Mouse (Mus musculus): ENCODE measurements at regions not wholly inside any gene's neighbourhood (a gene's known extent, or its start where the extent isn't known, plus 50 kb on each side); places are given as distances from the start of the nearest gene placed in this dataset.

- no peak overlapping the region for H3K4me2 ChIP-seq (ENCODE audit: low read length)
- H3K4me3 ChIP-seq (ENCODE audit: low read depth, low read length) = no peak overlapping the region
- no peaks in the 10 kb centered on the region for H3K27me3 ChIP-seq (replicated peaks; ENCODE audit: control insufficient read depth, insufficient read depth, low read length)
- H3K36me3 ChIP-seq (ENCODE audit: control insufficient read depth, insufficient read depth, low read length) = no peaks in the 10 kb centered on the region
- WGBS = 50% methylated on average over 5 of the region's 5 CpGs
- DNase-seq (ENCODE audit: low spot score) (no peak), ATAC-seq (replicated peaks; ENCODE audit: low FRiP score, low TSS enrichment, low read depth) (no peak)
- no peaks in the 10 kb centered on the region for H3K9me3 ChIP-seq (ENCODE audit: control insufficient read depth, low read length)
- H3K4me1 ChIP-seq (replicated peaks; ENCODE audit: control insufficient read depth, insufficient read depth, low read length) = no peaks in the 10 kb centered on the region
- H3K9ac ChIP-seq (ENCODE audit: low read length) = no peak overlapping the region
- H3K27ac ChIP-seq (ENCODE audit: low read depth) = no peak overlapping the region
Observed at GRCm38 (mm10) chr9:47909051-47909450, 252.8 kb upstream of the Nxpe4 start.

- Histone ChIP-seq H3K27ac (ENCODE audit: low read depth) (no peak overlapping the region), H3K9ac (ENCODE audit: low read length) (no peak overlapping the region), H3K4me3 (ENCODE audit: low read depth, low read length) (no peak overlapping the region), H3K27me3 (replicated peaks; ENCODE audit: control insufficient read depth, insufficient read depth, low read length) (no peaks in the 10 kb centered on the region), H3K4me1 (replicated peaks; ENCODE audit: control insufficient read depth, insufficient read depth, low read length) (no peaks in the 10 kb centered on the region), H3K9me3 (ENCODE audit: control insufficient read depth, low read length) (no peaks in the 10 kb centered on the region), H3K36me3 (ENCODE audit: control insufficient read depth, insufficient read depth, low read length) (no peaks in the 10 kb centered on the region), H3K4me2 (ENCODE audit: low read length) (no peak overlapping the region)
- DNase-seq (ENCODE audit: low spot score) (no peak), ATAC-seq (replicated peaks; ENCODE audit: low FRiP score, low TSS enrichment, low read depth) (no peak)
- WGBS = 30% methylated on average over 6 of the region's 6 CpGs
Observed at GRCm38 (mm10) chr9:47910501-47910906, 251.3 kb upstream of the Nxpe4 start.

DNA sequence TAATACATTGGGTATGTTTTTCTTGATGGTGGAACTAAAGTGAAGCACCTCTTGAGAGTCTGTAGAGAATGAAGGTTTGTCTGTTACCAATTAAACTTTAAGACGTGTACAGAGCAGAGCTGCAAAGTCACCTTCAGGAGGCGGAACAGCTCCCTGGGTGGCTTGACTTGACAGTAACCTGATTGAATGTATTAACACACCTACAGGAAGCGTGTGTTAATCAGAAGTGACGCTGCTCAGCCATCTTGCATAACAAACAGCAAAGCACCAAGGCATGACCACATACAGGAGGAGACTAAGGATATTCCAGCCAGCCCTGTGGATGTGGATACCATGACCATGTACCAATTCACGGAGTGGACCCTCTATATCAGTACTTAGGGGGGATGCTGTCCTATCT, 249.0 kb upstream of the Nxpe4 start:
- no peak overlapping the region for H3K27ac ChIP-seq (ENCODE audit: low read depth)
- ATAC-seq (replicated peaks; ENCODE audit: low FRiP score, low TSS enrichment, low read depth) (no peak), DNase-seq (ENCODE audit: low spot score) (no peak)
- no peaks in the 10 kb centered on the region for H3K36me3 ChIP-seq (ENCODE audit: control insufficient read depth, insufficient read depth, low read length)
- no peaks in the 10 kb centered on the region for H3K27me3 ChIP-seq (replicated peaks; ENCODE audit: control insufficient read depth, insufficient read depth, low read length)
- 74% methylated on average over 5 of the region's 5 CpGs for WGBS
- no peak overlapping the region for H3K9ac ChIP-seq (ENCODE audit: low read length)
- no peak overlapping the region for H3K4me3 ChIP-seq (ENCODE audit: low read depth, low read length)
- H3K9me3 ChIP-seq (ENCODE audit: control insufficient read depth, low read length) = no peaks in the 10 kb centered on the region
- no peaks in the 10 kb centered on the region for H3K4me1 ChIP-seq (replicated peaks; ENCODE audit: control insufficient read depth, insufficient read depth, low read length)
- H3K4me2 ChIP-seq (ENCODE audit: low read length) = no peak overlapping the region

DNA sequence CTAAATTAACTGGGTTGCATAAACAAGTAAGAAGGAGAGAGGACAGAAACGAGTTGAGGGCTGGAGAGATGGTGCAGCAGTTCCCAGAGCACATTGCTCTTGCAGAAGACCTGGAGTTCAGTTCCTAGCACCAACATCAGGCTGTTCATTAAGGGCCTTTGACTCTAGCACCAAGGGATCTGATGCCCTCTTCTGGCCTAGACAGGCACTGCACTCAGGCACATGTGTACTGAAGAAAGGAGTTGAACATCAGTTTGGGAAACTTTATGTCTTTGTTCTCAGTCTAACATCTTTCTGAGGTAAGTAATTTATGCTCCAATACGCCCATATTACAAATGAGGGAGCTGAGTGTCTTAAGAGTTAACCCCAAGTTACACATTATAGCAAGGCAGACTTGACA, 226.5 kb upstream of the Nxpe4 start:
- no peaks in the 10 kb centered on the region for H3K27me3 ChIP-seq (replicated peaks; ENCODE audit: control insufficient read depth, insufficient read depth, low read length)
- H3K4me1 ChIP-seq (replicated peaks; ENCODE audit: control insufficient read depth, insufficient read depth, low read length) = no peaks in the 10 kb centered on the region; the same call in 1 of the 2 replicates
- no peak overlapping the region for H3K9ac ChIP-seq (ENCODE audit: low read length)
- no peaks in the 10 kb centered on the region for H3K36me3 ChIP-seq (ENCODE audit: control insufficient read depth, insufficient read depth, low read length)
- no peak for DNase-seq (ENCODE audit: low spot score)
- no peak overlapping the region for H3K27ac ChIP-seq (ENCODE audit: low read depth)
- no peaks in the 10 kb centered on the region for H3K9me3 ChIP-seq (ENCODE audit: control insufficient read depth, low read length)
- H3K4me2 ChIP-seq (ENCODE audit: low read length) = no peak overlapping the region
- WGBS = 73% methylated on average over 2 of the region's 2 CpGs
- no peak overlapping the region for H3K4me3 ChIP-seq (ENCODE audit: low read depth, low read length)
- no peak for ATAC-seq (replicated peaks; ENCODE audit: low FRiP score, low TSS enrichment, low read depth)

DNA sequence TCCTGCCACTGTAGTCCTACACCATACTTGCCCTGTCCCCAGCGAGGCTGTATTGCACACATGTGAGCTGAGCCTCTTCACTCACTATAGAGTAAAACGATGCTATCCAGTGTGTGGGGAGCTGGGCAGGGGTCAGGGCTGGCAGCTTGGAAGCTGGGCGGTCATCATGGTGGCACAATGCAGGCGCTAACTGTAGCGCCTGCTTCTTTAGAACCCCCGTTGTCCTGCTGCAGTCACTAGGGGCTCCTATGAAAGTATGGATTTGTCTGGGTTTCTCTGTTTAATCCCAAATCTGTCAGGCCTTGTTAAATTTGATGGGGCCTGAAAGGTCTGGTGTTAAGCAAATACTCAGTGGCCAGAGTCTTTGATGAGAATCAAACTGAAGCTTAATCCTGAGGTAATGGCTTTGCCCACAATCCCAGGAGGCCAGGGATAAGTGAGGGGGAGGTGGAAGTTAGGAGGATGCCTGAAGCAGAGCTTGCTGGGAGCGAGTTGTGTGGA, 225.8 kb upstream of the Nxpe4 start:
- ATAC-seq (replicated peaks; ENCODE audit: low FRiP score, low TSS enrichment, low read depth) (no peak), DNase-seq (ENCODE audit: low spot score) (no peak)
- H3K4me3 ChIP-seq (ENCODE audit: low read depth, low read length) = no peak overlapping the region
- no peaks in the 10 kb centered on the region for H3K9me3 ChIP-seq (ENCODE audit: control insufficient read depth, low read length)
- no peak overlapping the region for H3K27ac ChIP-seq (ENCODE audit: low read depth)
- no peaks in the 10 kb centered on the region for H3K27me3 ChIP-seq (replicated peaks; ENCODE audit: control insufficient read depth, insufficient read depth, low read length)
- H3K4me1 ChIP-seq (replicated peaks; ENCODE audit: control insufficient read depth, insufficient read depth, low read length) = no peaks in the 10 kb centered on the region
- H3K36me3 ChIP-seq (ENCODE audit: control insufficient read depth, insufficient read depth, low read length) = no peaks in the 10 kb centered on the region
- no peak overlapping the region for H3K4me2 ChIP-seq (ENCODE audit: low read length)
- no peak overlapping the region for H3K9ac ChIP-seq (ENCODE audit: low read length)
- 83% methylated on average over 7 of the region's 7 CpGs for WGBS

DNA sequence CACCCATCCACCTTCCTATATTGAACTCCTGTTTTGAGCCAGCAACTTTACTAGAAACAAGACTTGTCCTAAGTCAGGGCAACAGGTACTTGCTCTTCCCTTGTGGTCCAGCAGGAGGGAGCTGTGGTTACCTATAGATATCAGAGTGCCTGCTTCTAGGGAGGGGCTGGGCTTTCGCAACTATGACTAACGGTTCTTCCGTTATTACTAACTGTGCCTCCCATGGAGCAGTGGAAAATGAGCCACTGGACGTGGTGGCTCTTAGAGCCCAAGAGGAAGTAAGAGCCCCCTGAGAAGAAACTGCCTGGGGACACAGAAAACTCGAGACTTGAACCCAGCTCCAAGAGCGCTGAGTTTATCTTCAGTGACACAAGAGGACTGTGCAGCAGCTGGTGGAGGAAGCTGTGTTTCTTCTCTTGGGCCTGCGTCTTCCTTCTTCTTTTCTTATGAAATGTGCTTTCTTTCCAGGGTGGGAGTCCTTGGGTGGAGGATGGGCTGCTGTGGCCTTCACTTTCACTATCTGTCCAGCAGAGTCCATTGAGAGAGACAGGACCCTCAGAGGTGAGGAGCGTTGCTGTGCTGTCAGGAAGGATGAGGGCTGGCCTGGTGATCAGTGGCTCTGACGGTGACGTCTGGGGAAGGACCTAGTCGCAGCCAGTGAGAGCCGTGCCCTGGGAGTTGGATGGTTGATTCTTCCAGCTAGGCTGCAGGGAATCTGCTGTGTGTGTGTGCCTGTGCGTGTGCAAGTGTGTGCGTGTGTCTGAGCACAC, 222.7 kb upstream of the Nxpe4 start:
- ATAC-seq (replicated peaks; ENCODE audit: low FRiP score, low TSS enrichment, low read depth) (no peak), DNase-seq (ENCODE audit: low spot score) (no peak)
- H3K4me1 ChIP-seq (replicated peaks; ENCODE audit: control insufficient read depth, insufficient read depth, low read length) = no peaks in the 10 kb centered on the region
- H3K4me2 ChIP-seq (ENCODE audit: low read length) = no peak overlapping the region
- no peak overlapping the region for H3K27ac ChIP-seq (ENCODE audit: low read depth)
- H3K9me3 ChIP-seq (ENCODE audit: control insufficient read depth, low read length) = no peaks in the 10 kb centered on the region
- no peaks in the 10 kb centered on the region for H3K36me3 ChIP-seq (ENCODE audit: control insufficient read depth, insufficient read depth, low read length)
- no peak overlapping the region for H3K9ac ChIP-seq (ENCODE audit: low read length)
- 78% methylated on average over 14 of the region's 14 CpGs for WGBS
- no peaks in the 10 kb centered on the region for H3K27me3 ChIP-seq (replicated peaks; ENCODE audit: control insufficient read depth, insufficient read depth, low read length)
- H3K4me3 ChIP-seq (ENCODE audit: low read depth, low read length) = no peak overlapping the region

DNA sequence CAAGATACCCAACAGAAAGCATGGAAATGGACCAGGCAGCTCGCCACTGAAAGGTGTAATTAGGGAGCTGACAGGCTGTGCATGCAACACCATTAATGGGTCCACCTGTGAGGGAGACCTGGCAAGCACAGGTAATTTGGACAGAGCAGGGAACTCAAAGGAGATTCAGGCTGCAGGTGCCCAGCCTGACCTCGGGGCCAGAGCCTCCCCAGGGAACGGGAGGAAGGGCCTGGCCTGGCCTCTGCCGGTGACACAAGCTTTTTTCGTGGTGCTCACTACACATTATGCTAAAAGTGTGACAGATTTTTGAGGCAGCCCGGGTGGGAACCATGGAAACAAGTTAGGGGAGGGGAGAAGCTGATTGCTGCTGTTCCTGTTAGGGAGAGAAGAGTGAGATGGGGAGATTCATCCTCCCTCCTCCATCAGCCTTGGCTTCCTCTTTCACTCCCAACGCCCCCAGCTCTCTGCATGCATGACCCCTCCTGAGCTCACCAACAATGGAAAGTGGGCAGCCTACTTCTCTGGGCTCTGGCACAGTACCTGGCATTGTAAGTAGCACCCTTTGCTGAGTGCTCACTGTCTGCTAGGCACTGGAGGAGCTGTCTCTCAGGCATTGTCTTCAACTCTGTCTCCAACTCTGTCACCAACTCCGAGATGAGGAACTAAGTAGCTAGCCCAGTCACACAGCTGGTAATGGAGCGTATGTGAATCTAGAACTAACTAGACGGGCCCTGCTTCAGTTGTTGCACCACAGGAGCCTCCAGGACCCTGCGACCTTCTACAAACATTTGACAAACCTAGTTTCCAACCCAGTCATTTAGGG, 218.9 kb upstream of the Nxpe4 start:
- 63% methylated on average over 11 of the region's 11 CpGs for WGBS
- no peak overlapping the region for H3K4me2 ChIP-seq (ENCODE audit: low read length)
- no peaks in the 10 kb centered on the region for H3K36me3 ChIP-seq (ENCODE audit: control insufficient read depth, insufficient read depth, low read length)
- no peaks in the 10 kb centered on the region for H3K27me3 ChIP-seq (replicated peaks; ENCODE audit: control insufficient read depth, insufficient read depth, low read length)
- H3K9me3 ChIP-seq (ENCODE audit: control insufficient read depth, low read length) = no peaks in the 10 kb centered on the region
- H3K9ac ChIP-seq (ENCODE audit: low read length) = no peak overlapping the region
- no peak overlapping the region for H3K4me3 ChIP-seq (ENCODE audit: low read depth, low read length)
- DNase-seq (ENCODE audit: low spot score) (no peak), ATAC-seq (replicated peaks; ENCODE audit: low FRiP score, low TSS enrichment, low read depth) (no peak)
- no peak overlapping the region for H3K27ac ChIP-seq (ENCODE audit: low read depth)
- peaks cover 4% of the 10 kb centered on the region; the same call in 1 of the 2 replicates for H3K4me1 ChIP-seq (replicated peaks; ENCODE audit: control insufficient read depth, insufficient read depth, low read length)

GRCm38 (mm10) chr9:47946226-47946625, 215.6 kb upstream of the Nxpe4 start:
- DNase-seq (ENCODE audit: low spot score) = no peak
- 37% methylated on average over 7 of the region's 7 CpGs for WGBS
- no peaks in the 10 kb centered on the region for H3K9me3 ChIP-seq (ENCODE audit: control insufficient read depth, low read length)

More at GRCm38 (mm10) chr9:47946226-47946625, 215.6 kb upstream of the Nxpe4 start:
- Histone ChIP-seq H3K27ac (ENCODE audit: low read depth) (no peak overlapping the region), H3K4me3 (ENCODE audit: low read depth, low read length) (no peak overlapping the region), H3K27me3 (replicated peaks; ENCODE audit: control insufficient read depth, insufficient read depth, low read length) (no peaks in the 10 kb centered on the region), H3K4me2 (ENCODE audit: low read length) (no peak overlapping the region), H3K9ac (ENCODE audit: low read length) (no peak overlapping the region), H3K4me1 (replicated peaks; ENCODE audit: control insufficient read depth, insufficient read depth, low read length) (peaks cover 4% of the 10 kb centered on the region; the same call in 1 of the 2 replicates), H3K36me3 (ENCODE audit: control insufficient read depth, insufficient read depth, low read length) (no peaks in the 10 kb centered on the region)
- ATAC-seq (replicated peaks; ENCODE audit: low FRiP score, low TSS enrichment, low read depth) = no peak
